Mouse (Mus musculus) adipocyte (in vitro differentiated cells): ENCODE results near the gene Ctsd.

ENCODE experiments used
- DNase-seq: peaks from one replicate; pipeline ENCODE4 v3.0.0-alpha.2; 2016; ENCODE audit warnings: low spot score

Gene Ctsd

DNA sequence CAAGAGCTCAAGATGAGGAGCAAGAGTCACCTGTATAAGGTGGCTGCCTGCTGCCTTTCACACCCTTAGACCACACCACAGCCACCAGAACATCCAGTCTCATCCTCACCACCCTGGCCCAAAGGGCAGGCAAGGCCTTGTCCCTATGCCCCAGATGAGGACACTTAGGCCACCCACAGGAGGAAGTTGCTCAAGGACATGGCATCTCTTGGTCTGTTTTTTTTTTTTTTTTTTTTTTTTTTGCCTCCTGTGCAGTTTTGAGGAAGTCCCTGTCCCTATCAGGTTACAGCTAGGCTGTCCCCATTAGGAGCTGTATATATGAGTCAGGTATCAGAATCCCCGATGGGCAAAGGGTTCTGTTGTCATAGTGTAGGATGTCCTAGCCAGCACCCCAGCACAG is 11.4 kb upstream of the Ctsd start:
- no peak for DNase-seq

DNA sequence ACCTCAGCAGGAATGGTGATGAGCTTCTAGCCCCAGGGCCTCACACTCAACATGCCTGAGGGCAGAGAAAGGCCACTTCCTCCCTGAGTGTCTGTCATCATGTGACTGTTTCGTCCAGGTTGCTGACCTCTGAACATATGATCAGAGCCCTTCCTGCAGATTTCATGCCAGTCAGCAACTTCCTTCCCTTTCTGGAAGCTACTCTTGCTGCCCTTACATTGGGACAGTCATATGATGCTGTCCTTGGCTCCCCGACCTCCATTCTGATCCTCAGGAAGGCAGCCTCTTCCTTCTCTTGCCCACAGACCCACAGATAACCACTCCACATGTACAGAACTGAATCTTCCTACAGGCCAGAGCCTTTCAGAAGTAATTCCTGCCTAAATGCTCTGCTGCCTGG is 10.2 kb upstream of the Ctsd start:
- DNase-seq, result no peak

DNA sequence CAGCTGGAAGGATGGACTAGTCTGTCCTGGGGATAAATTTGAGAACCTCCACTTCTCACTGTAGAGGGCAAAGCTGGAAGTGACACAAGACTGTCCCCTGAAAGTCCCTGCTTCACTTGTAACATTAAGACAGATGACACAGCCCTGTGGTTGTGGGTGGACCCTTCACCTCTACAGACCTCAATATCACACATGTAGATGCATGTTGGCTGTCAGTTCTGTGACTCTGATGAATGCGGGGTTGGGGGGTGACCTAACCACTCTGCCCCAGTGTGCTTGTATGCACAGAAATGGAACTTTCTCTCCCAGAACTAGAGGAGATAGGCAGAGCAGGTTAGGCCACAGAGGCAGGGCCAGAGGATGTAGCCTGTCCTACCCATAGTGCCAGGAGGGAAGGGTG is 8.8 kb upstream of the Ctsd start:
- DNase-seq, result no peak

GRCm38 (mm10) chr7:142395472-142395871 is 7.6 kb upstream of the Ctsd start:
- no peak for DNase-seq

DNA sequence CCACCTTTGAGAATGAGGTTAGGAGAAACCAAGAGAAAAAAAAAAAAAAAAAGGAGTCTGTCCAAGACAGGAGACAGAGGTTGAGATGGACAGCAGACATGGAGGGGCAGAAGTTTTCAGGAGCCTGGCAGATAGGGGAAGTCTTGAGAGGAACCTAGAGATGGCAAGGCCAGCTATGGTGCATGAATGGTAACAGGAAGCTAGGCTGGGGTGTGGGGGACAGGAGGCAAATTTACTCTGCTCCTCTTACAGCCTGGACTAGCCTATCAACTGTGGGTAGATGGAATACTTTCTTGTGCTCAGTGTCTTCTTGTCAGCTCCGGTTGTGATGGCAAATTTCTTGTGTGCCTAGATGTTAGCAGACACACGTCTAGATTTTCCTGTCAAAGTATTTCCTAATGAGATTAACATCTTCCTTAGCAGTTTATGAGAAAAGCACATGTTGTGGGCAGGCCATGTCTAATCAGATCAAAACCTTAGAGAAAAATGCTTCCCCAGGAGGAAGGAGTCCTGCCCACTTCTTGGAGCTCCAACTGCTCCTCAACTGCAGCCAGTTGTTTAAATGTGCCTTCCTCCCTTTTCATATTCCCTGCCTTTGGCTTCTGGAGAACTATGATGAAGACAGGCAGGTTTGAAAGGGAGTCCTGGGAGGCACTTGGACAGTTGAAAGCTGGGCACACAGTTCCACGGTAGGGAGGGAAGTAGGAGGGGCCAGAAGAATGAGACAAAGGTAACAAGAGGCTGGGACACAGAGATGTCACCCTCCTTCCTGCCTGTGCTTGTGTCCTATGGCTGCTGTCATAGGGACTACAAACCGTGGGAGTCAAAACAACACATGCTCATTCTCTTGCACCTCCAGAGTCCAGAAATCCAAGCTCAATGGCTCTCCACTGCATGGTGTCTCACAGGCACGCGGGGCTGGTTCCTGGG is 6.7 kb upstream of the Ctsd start:
- DNase-seq, result no peak

GRCm38 (mm10) chr7:142393191-142393590 is 5.4 kb upstream of the Ctsd start:
- DNase-seq, result peak; percentile 22

GRCm38 (mm10) chr7:142391609-142392008 is 3.8 kb upstream of the Ctsd start:
- DNase-seq, result no peak

GRCm38 (mm10) chr7:142391108-142391507 is 3.3 kb upstream of the Ctsd start:
- DNase-seq, result no peak

GRCm38 (mm10) chr7:142389961-142390650 is 2.3 kb upstream of the Ctsd start:
- no peak for DNase-seq

- DNase-seq, result no peak
Observed at GRCm38 (mm10) chr7:142388740-142389139, 902 bp upstream of the Ctsd start.

DNA sequence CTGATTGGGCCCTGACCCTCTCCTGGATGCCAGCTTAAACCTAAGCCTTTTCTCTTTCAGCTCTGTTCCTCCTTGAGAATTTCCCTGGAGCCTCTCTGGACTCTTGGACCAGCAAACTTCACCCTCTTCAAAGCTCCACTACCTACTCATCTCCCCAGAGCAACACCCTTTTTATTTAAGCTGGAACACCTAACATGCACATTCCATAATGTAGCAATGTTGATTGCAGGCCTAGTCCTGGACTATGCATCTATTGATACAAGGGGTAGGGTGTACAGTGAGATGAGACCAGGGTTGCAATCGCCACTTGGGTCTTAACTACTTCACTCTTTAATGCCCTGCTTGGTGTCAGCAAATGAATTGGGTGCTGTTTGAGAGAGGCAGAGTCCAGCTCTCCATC is 360 bp upstream of the Ctsd start:
- no peak for DNase-seq

- DNase-seq, result peak; percentile 66
Observed at GRCm38 (mm10) chr7:142386621-142387201, 1.1 kb downstream of the Ctsd start.

- no peak for DNase-seq
Observed at GRCm38 (mm10) chr7:142385742-142386403, 2.0 kb downstream of the Ctsd start.

DNA sequence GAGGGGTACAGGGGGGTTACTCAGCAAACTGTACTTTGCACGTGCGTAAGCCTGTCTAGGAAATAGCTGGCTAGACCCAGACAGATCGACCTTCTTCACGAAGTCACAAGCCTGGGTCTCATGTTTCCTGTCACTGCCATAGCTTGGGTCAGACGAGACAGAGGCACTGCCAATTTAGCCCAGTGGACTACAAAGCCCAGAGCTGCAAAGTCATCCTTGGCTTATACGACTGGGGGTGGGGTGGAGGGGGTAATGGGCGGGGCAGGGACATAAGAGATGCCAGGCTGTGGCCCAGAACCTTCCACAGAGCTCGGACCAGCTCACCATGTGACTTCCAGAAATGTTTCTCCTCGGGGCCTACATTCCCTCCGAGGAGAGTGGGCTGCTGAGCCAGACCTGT is 3.5 kb downstream of the Ctsd start:
- DNase-seq, result no peak

- no peak for DNase-seq
Observed at GRCm38 (mm10) chr7:142382567-142382966, 5.3 kb downstream of the Ctsd start, which contains the start of gene Gm49369. Gene Gm49369, minus strand, starts transcription at chr7:142382667.

GRCm38 (mm10) chr7:142381175-142381574 is 6.7 kb downstream of the Ctsd start:
- DNase-seq, result no peak

DNA sequence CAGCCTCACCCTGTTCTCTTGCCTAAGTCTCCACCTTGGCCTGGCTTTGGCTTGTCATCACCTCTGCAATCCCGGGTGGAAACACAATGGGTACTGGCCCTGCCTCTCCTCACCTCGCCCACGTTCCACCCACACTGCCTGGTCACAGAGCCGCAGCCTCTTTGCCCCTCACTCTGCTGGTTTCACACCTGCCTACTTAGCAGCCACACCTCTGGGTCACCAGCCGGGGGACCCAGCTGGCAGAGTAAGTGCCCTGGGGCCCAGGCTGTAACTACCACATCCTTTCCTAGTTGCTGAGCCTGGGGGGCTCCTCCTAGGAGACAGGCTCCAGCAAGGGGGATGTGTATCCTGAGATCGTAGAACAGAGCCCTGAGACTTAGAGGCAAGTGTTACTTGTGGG is 8.7 kb downstream of the Ctsd start:
- DNase-seq, result no peak

DNA sequence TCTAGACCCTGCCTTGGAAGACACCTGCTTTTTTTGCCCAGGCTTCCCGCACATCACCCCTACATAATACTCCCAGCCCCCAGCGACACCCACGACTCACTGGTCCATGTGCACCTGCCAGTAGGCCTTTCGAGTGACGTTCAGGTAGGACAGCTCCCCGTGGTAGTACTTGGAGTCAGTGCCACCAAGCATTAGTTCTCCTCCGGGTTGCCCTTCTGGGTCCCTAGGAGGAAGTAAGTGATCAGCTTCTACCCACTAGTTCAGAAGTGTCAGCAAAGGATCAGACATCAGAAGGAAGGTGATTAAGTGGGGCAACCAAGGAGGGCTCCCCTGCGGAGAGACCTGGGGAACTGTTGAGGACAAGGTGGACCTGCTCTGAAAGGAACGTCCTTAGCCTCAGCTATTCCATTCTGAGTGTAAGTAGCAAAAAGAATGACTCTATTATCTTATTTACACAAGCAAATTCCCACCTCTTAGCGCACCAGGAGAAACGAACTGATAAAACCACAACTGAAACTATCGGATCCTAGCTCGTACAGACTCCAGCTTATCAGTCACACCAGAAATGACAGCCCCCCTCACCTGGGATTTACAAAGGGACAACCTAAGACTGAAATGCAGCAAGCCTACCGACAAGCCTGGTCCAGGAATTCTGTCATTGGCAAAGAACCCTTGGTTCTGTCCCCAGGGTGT is 10.5 kb downstream of the Ctsd start:
- no peak for DNase-seq

DNA sequence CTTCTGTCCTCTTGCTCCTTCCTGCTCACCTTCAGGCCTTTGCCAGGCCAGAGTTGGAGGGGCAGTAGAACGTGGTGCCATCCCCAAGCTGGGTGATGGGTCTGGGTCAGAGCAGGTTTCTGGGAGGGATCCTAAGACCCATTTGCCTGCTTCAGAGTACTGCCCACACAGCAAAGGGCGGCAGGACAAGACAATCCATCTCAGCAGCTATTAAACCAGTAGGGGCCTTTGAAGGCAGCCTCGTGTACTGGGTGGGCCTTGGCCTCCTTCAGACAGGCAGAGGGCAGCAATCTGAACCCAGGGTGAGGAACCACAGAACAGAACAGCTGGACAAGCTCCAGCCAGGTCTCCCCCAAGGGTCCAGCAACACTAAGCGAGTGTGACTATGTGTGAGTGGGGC is 11.7 kb downstream of the Ctsd start:
- no peak for DNase-seq

DNA sequence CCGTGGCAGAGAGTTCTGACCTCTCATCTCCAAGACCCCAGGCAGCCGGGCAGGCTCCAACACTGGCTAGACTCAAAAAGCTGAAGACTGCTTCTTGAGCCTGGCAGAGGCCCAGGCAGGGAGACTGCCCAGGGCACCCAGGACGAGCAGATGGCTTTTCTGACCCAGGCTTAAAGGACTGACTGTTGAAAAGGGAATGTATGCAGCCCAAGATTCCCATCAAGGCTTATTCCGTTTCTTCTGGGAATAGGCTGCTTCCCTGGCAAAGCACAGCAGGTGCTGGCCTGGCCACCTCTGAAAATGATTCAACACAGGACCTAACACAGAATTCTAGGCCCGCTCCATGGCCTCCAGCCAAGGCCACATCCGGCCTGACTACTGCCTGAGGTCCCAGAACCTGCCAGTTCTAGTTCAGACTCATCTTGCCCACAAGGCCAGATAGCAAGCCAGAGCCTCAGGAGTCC is 12.5 kb downstream of the Ctsd start:
- peak; percentile 52 for DNase-seq

DNA sequence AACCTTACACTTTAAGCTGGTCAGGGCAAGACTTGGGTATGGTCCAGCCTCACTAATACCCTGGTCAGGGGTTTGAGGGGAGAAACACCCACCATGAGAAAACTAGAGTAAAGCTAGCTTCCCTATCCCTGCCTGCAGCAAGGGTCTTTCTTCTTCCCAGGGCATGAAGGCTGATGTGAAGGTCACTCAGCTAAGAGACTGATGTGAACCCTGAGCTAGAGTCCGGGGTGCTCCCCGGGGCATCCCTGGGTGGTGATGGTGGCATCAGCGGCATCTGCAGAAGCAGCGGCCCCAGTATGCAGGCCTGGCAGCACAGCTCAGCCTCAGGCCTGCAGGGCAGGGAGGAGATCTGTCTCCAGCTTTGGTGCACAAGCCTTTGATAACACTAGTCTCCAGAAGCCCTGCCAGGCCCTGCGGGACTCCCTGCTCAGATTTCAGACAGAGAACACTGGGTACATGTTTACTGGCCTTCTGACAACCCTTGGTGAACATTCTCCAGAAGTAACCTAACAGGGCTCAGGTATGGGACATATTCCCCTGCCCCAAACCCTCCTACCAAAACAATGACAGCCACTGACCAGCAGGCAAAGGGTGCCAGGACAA is 13.3 kb downstream of the Ctsd start:
- no peak for DNase-seq
